Mouse (Mus musculus) heart, embryonic 14.5 days (tissue): ENCODE data around the gene Cfap161. TPM values are rescaled to one million over a fixed set of nuclear protein-coding genes. Genes with fewer than 3 reads are reported as not detected.

Source experiments
- ATAC-seq: fragments of 200-750 bp; cut with Nextera tagmentation; 2 replicates; pipeline ENCODE4 v1.8.0; 2017; ENCODE audit warnings: low read depth, moderate TSS enrichment; ENCODE audit not compliant: insufficient number of reproducible peaks, insufficient read depth, low FRiP score
- H3K27ac ChIP-seq, 2 experiments: fragments of 200-500 bp in 1 of 2; fragments of 300-500 bp in 1 of 2; sonication (generic) in 1 of 2; replicated peaks in 1 of 2; 2 replicates each; pipeline ENCODE4 v1.5.1; 2012 to 2014; ENCODE audit warnings: low read depth in 2 of 2, low read length in 2 of 2, control low read depth in 1 of 2, mild to moderate bottlenecking in 1 of 2, mixed read lengths in 1 of 2; ENCODE audit not compliant: control insufficient read depth in 1 of 2, insufficient read depth in 1 of 2
- H3K27me3 ChIP-seq: fragments of 300-500 bp; sonication (generic); 2 replicates; pipeline ENCODE4 v1.6.1; 2014; ENCODE audit warnings: mild to moderate bottlenecking, low read length, control low read depth; ENCODE audit not compliant: control insufficient read depth, insufficient read depth
- H3K36me3 ChIP-seq: fragments of 300-500 bp; sonication (generic); 2 replicates; pipeline ENCODE4 v1.6.1; 2014; ENCODE audit warnings: mild to moderate bottlenecking, control low read depth, low read length, mixed read lengths; ENCODE audit not compliant: control insufficient read depth, insufficient read depth
- H3K4me1 ChIP-seq, 2 experiments: fragments of 200-500 bp in 1 of 2; fragments of 300-500 bp in 1 of 2; sonication (generic) in 1 of 2; 2 replicates each; pipeline ENCODE4 v1.6.1; 2012 to 2014; ENCODE audit warnings: low read length in 2 of 2, control low read depth in 1 of 2, mixed read lengths in 1 of 2; ENCODE audit not compliant: control insufficient read depth in 2 of 2, insufficient read depth in 2 of 2
- H3K4me2 ChIP-seq: fragments of 300-500 bp; sonication (generic); 2 replicates; pipeline ENCODE4 v1.6.1; 2014; ENCODE audit warnings: mild to moderate bottlenecking, low read length
- H3K4me3 ChIP-seq, 2 experiments: fragments of 200-500 bp in 1 of 2; fragments of 300-500 bp in 1 of 2; sonication (generic) in 1 of 2; 2 replicates each; pipeline ENCODE4 v1.5.1; 2012 to 2014; ENCODE audit warnings: low read length in 2 of 2, mild to moderate bottlenecking in 2 of 2, control low read depth in 1 of 2, low read depth in 1 of 2, moderate library complexity in 1 of 2; ENCODE audit not compliant: control insufficient read depth in 1 of 2, insufficient read depth in 1 of 2
- H3K9ac ChIP-seq: fragments of 300-500 bp; sonication (generic); 2 replicates; pipeline ENCODE4 v1.6.1; 2014; ENCODE audit warnings: mild to moderate bottlenecking, low read length
- H3K9me3 ChIP-seq: fragments of 300-500 bp; sonication (generic); 2 replicates; pipeline ENCODE4 v1.6.1; 2016; ENCODE audit warnings: low read length, control low read depth; ENCODE audit not compliant: control insufficient read depth
- WGBS: fragments of 180-500 bp; shearing (Covaris S2); extraction: QIAGEN DNeasy Blood & Tissue Kit; methylation state at CpG from one replicate; pipeline ENCODE4 v1.1.7; 2014; 5-methylcytosine and 5-hydroxymethylcytosine counted together
- polyA plus RNA-seq: library from polyadenylated mRNA; unstranded; fragments of >200 nt; fragmentation: Nextera tagmentation; extraction: Ambion mirVana; gene quantifications from 2 replicates; pipeline ENCODE4 v1.2.1, GENCODE M21; 2014

Cfap161 gene
- 3.3 TPM in 2 replicates for polyA plus RNA-seq

GRCm38 (mm10) chr7:83794705-83795104, at the start of gene Cfap161:
Gene Cfap161 (minus strand): TSS chr7:83794880.
- peaks cover 7 to 8% of the 10 kb centered on the region in 2 experiments for H3K4me1 ChIP-seq
- no peaks in the 10 kb centered on the region for H3K27me3 ChIP-seq
- peak; percentile 56; the same call in 1 of the 2 replicates for ATAC-seq
- H3K9me3 ChIP-seq, result no peaks in the 10 kb centered on the region
- peak within 1 kb of the TSS; percentile 41 for H3K4me2 ChIP-seq
- H3K9ac ChIP-seq, result no peak within 1 kb of the TSS
- no peaks in the 10 kb centered on the region for H3K36me3 ChIP-seq
- no peak within 1 kb of the TSS for H3K27ac ChIP-seq
- WGBS, result 12% methylated on average over 14 of the region's 14 CpGs
- H3K4me3 ChIP-seq, result no peak within 1 kb of the TSS

- Histone ChIP-seq H3K9ac (no peak overlapping the region), H3K27me3 (no peaks in the 10 kb centered on the region), H3K27ac (peak overlapping the region in 1 of 2 experiments; percentile 24), H3K4me2 (no peak overlapping the region), H3K4me1 (peaks cover 9 to 14% of the 10 kb centered on the region in 2 experiments), H3K9me3 (no peaks in the 10 kb centered on the region), H3K36me3 (no peaks in the 10 kb centered on the region), H3K4me3 (no peak overlapping the region)
- 51% methylated on average over 6 of the region's 6 CpGs for WGBS
- peak; percentile 39; the same call in 1 of the 2 replicates for ATAC-seq
These were observed 48.0 kb upstream of the Cfap161 start for GRCm38 (mm10) chr7:83842486-83843259.

GRCm38 (mm10) chr7:83840076-83840475, 45.4 kb upstream of the Cfap161 start:
- Histone ChIP-seq H3K4me3 (no peak overlapping the region), H3K27ac (no peak overlapping the region), H3K27me3 (no peaks in the 10 kb centered on the region), H3K36me3 (no peaks in the 10 kb centered on the region), H3K9ac (no peak overlapping the region), H3K4me2 (no peak overlapping the region), H3K4me1 (peaks cover 5 to 9% of the 10 kb centered on the region in 2 experiments; a peak in 3 of 4 replicates), H3K9me3 (no peaks in the 10 kb centered on the region)
- no peak for ATAC-seq
- WGBS, result 76% methylated on average over 2 of the region's 2 CpGs

- Histone ChIP-seq H3K27me3 (no peaks in the 10 kb centered on the region), H3K4me1 (peaks cover 5 to 9% of the 10 kb centered on the region in 2 experiments; a peak in 3 of 4 replicates), H3K9me3 (no peaks in the 10 kb centered on the region), H3K36me3 (no peaks in the 10 kb centered on the region), H3K9ac (no peak overlapping the region), H3K27ac (no peak overlapping the region), H3K4me2 (no peak overlapping the region), H3K4me3 (no peak overlapping the region)
- no peak for ATAC-seq
- WGBS, result 56% methylated on average over 5 of the region's 5 CpGs
These were observed 44.0 kb upstream of the Cfap161 start for GRCm38 (mm10) chr7:83838525-83839224.

- ATAC-seq, result no peak
- 86% methylated on average over 7 of the region's 7 CpGs for WGBS
- H3K9me3 ChIP-seq, result no peaks in the 10 kb centered on the region
- H3K4me3 ChIP-seq, result no peak overlapping the region
- H3K4me2 ChIP-seq, result no peak overlapping the region
- peaks cover 0 to 3% of the 10 kb centered on the region in 2 experiments; a peak in 1 of 4 replicates for H3K4me1 ChIP-seq
- no peak overlapping the region for H3K9ac ChIP-seq
- no peaks in the 10 kb centered on the region for H3K36me3 ChIP-seq
- H3K27me3 ChIP-seq, result no peaks in the 10 kb centered on the region
- no peak overlapping the region for H3K27ac ChIP-seq
These were observed 34.7 kb upstream of the Cfap161 start for GRCm38 (mm10) chr7:83829355-83829754.

GRCm38 (mm10) chr7:83827402-83828076, 32.9 kb upstream of the Cfap161 start:
- no peak overlapping the region for H3K9ac ChIP-seq
- no peak for ATAC-seq
- WGBS, result 70% methylated on average over 10 of the region's 10 CpGs

GRCm38 (mm10) chr7:83826808-83827207, 32.1 kb upstream of the Cfap161 start:
- H3K4me2 ChIP-seq, result no peak overlapping the region
- no peak overlapping the region for H3K27ac ChIP-seq
- no peak overlapping the region for H3K4me3 ChIP-seq
- 70% methylated on average over 2 of the region's 2 CpGs for WGBS
- H3K9ac ChIP-seq, result no peak overlapping the region
- H3K4me1 ChIP-seq, result peaks cover 0 to 3% of the 10 kb centered on the region in 2 experiments; a peak in 1 of 4 replicates
- no peaks in the 10 kb centered on the region for H3K9me3 ChIP-seq
- no peak for ATAC-seq
- no peaks in the 10 kb centered on the region for H3K36me3 ChIP-seq
- H3K27me3 ChIP-seq, result no peaks in the 10 kb centered on the region

More at GRCm38 (mm10) chr7:83827402-83828076, 32.9 kb upstream of the Cfap161 start:
- Histone ChIP-seq H3K36me3 (no peaks in the 10 kb centered on the region), H3K27ac (no peak overlapping the region), H3K4me2 (no peak overlapping the region), H3K9me3 (no peaks in the 10 kb centered on the region), H3K27me3 (no peaks in the 10 kb centered on the region), H3K4me3 (no peak overlapping the region), H3K4me1 (peaks cover 0 to 3% of the 10 kb centered on the region in 2 experiments; a peak in 1 of 4 replicates)
